Mouse (Mus musculus) adrenal gland, postnatal 25 days (tissue): ENCODE results near the gene Akap11. TPM values are rescaled to one million over a fixed set of nuclear protein-coding genes. Genes with fewer than 3 reads are reported as not detected.

ENCODE experiments used
- DNase-seq: peaks from one replicate; pipeline ENCODE4 v3.0.0; 2021; ENCODE audit warnings: mixed read lengths
- total RNA-seq: library from RNA; stranded (reverse); gene quantifications from 2 replicates; pipeline ENCODE4 v1.2.3, GENCODE M21; 2021

Akap11 gene
- total RNA-seq, 1 experiment from 2014 or later: 54.0 TPM

DNA sequence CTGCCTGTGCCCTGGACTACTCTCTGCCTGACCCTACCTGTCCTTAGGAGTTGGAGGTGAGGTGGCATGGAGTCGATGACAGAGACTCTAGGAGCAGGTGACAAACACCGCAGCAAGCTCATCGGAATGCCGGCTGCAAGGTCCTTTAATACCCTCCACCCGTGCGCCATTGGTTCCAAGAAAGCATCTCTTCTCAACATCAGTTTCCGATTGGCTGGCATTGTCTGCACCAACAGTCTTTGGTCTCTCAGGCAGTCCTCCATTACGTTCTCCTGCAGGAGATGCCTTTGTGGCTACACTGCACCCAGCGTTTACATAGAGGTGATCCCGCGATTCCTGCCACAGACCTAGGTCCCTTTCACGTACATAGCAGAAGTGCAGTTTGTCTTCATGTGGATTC lies 88.6 kb downstream of the Akap11 start:
- DNase-seq: no peak

DNA sequence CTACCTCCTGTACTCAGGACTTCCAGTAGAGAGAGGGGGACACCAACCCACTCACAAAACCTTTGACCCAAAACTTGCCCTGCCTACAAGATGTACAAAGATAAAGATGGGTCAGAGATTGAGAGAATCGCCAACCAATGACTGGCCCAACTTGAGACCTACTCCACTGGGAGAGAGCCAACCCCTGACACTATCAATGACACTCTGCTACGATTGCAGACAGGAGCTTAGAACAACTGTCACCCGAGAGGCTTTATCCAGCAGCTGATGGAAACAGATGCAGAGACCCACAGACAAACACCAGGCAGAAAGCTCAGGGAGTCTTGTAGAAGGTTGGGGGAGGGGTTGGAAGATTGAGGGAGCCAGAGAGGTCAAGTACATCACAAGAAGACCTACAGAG lies 89.1 kb downstream of the Akap11 start:
- no peak for DNase-seq

Other genes starting within 250 kb of the Akap11 start
- not detected in 2 replicates for gene Tnfsf11, start 228.8 kb downstream of the Akap11 start, total RNA-seq
- 7.8 and 9.6 TPM in 2 replicates for gene Dgkh, start 196.0 kb upstream of the Akap11 start, total RNA-seq